Mouse (Mus musculus) midbrain, embryonic 11.5 days (tissue): Measurements from ENCODE around the gene Klhl13. TPM values are rescaled to one million over a fixed set of nuclear protein-coding genes. Genes with fewer than 3 reads are reported as not detected.

Experiments used
- ATAC-seq: fragments of 200-750 bp; cut with Nextera tagmentation; 2 replicates; pipeline ENCODE4 v1.8.0; 2017; ENCODE audit warnings: moderate TSS enrichment, moderate library complexity; ENCODE audit not compliant: low FRiP score
- DNase-seq: peaks from one replicate; pipeline ENCODE4 v3.0.0; 2015; ENCODE audit warnings: low spot score; ENCODE audit errors: missing footprints
- H3K27ac ChIP-seq: fragments of 300-500 bp; sonication (generic); 2 replicates; pipeline ENCODE4 v1.5.1; 2014; ENCODE audit warnings: low read depth, low read length
- H3K27me3 ChIP-seq: fragments of 300-500 bp; sonication (generic); 2 replicates; pipeline ENCODE4 v1.6.1; 2014; ENCODE audit warnings: mild to moderate bottlenecking, low read length, moderate library complexity, mixed read lengths; ENCODE audit not compliant: control insufficient read depth, insufficient read depth
- H3K36me3 ChIP-seq: fragments of 300-500 bp; sonication (generic); 2 replicates; pipeline ENCODE4 v1.6.1; 2014; ENCODE audit warnings: mild to moderate bottlenecking, low read length, moderate library complexity, mixed read lengths; ENCODE audit not compliant: control insufficient read depth, insufficient read depth
- H3K4me1 ChIP-seq: fragments of 300-500 bp; sonication (generic); 2 replicates; pipeline ENCODE4 v1.6.1; 2014; ENCODE audit warnings: low read length; ENCODE audit not compliant: control insufficient read depth, insufficient read depth
- H3K4me2 ChIP-seq: fragments of 300-500 bp; sonication (generic); 2 replicates; pipeline ENCODE4 v1.6.1; 2014; ENCODE audit warnings: mild to moderate bottlenecking, moderate library complexity
- H3K4me3 ChIP-seq: fragments of 300-500 bp; sonication (generic); 2 replicates; pipeline ENCODE4 v1.5.1; 2014; ENCODE audit warnings: low read depth, low read length
- H3K9ac ChIP-seq: fragments of 300-500 bp; sonication (generic); 2 replicates; pipeline ENCODE4 v1.6.1; 2014; ENCODE audit warnings: low read length
- H3K9me3 ChIP-seq: fragments of 300-500 bp; sonication (generic); 2 replicates; pipeline ENCODE4 v1.6.1; 2016; ENCODE audit warnings: low read length; ENCODE audit not compliant: control insufficient read depth
- WGBS: fragments of 180-500 bp; shearing (Covaris S2); extraction: QIAGEN DNeasy Blood & Tissue Kit; methylation state at CpG from one replicate; pipeline ENCODE4 v1.1.7; 2014; 5-methylcytosine and 5-hydroxymethylcytosine counted together
- polyA plus RNA-seq: library from polyadenylated mRNA; unstranded; fragments of >200 nt; fragmentation: Nextera tagmentation; extraction: Ambion mirVana; gene quantifications from 2 replicates; pipeline ENCODE4 v1.2.1, GENCODE M21; 2014

The Klhl13 gene
- 98.9 and 111 TPM in 2 replicates for polyA plus RNA-seq

DNA sequence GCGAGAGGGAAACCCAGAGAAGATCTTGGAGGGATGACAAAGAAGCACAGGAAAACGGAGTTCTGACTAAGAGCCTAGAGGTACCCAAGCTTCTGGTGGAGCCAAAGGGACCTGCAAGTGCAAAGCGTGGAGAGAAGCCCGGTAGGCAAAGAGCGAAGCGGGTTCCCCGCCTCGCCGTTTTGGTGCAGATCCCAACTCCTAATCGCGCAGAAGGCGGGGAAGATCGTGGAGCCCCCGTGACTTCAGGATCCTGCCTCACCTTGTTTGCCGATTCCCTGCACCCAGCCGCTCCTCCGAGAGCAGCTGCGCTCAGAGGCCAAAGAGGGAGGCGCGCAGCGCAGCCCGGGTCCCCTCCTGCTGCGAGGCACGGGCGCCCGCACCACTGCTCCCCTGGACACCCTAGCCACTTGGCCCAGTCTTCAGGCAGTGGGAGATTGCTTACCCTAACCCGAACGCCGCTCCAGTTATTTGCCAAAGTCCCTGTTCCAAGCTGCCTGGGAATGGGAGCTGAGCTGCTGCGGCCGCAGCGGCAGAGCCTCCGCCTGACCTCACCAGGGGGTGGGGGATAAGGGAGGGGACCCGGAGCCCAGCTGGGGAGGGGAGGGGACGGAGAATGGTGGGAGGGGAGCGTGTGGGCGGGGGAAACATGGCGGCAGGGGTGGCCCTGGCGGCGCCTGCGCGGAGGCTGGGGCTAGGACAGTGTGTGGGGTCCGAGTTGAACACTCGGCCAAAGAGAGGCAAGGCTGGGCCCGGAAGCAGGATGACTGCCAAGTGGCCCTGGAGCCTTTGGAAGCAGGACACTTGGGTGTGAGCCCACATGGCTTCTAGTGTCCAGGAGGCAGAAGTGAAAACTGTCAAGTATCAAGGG lies at the start of gene Klhl13:
Klhl13 (minus strand) TSS at position 569 of the 868 bp plus-strand sequence.
- peak within 1 kb of the TSS; percentile 71 for H3K9ac ChIP-seq
- no peaks in the 10 kb centered on the region for H3K27me3 ChIP-seq
- H3K4me3 ChIP-seq, result peak within 1 kb of the TSS; percentile 48
- no peak within 1 kb of the TSS for H3K27ac ChIP-seq
- DNase-seq, result peak; percentile 93
- peak; percentile 96 for ATAC-seq
- H3K9me3 ChIP-seq, result no peaks in the 10 kb centered on the region
- H3K36me3 ChIP-seq, result no peaks in the 10 kb centered on the region
- 9% methylated on average over 42 of the region's 45 CpGs for WGBS
- no peaks in the 10 kb centered on the region for H3K4me1 ChIP-seq
- H3K4me2 ChIP-seq, result peak within 1 kb of the TSS; percentile 43

- Histone ChIP-seq H3K36me3 (no peaks in the 10 kb centered on the region), H3K4me3 (no peak overlapping the region), H3K27me3 (no peaks in the 10 kb centered on the region), H3K9me3 (no peaks in the 10 kb centered on the region), H3K27ac (no peak overlapping the region), H3K4me1 (no peaks in the 10 kb centered on the region), H3K9ac (no peak overlapping the region), H3K4me2 (no peak overlapping the region)
- ATAC-seq (no peak), DNase-seq (no peak)
- WGBS, result 48% methylated on average over 4 of the region's 4 CpGs
Measured at GRCm38 (mm10) chrX:23409296-23410149, 44.6 kb upstream of the Klhl13 start.

GRCm38 (mm10) chrX:23388716-23389115 lies 23.8 kb upstream of the Klhl13 start:
- 73% methylated on average over 4 of the region's 4 CpGs for WGBS
- no peak for DNase-seq

DNA sequence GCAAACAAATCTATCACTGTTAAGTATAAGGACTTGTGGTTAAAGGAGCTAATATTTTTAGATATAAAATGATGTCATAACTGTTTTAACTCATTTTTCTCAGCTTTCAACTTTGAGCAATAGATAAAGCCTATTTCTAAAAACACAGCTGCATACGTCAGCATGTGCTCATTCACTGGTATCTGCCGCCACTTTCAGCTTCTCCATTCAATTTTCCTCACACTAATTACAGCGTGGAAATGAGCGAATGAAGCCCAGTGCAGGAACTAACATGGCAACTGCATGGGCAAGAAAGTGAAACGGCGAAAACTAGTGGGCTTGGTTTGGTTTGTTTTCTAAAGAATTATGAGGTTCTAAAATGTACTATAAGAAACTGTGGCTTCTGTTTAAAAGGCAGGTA lies 1.4 kb downstream of the Klhl13 start:
- H3K9me3 ChIP-seq, result no peaks in the 10 kb centered on the region
- DNase-seq (no peak), ATAC-seq (no peak)
- no peak overlapping the region for H3K27ac ChIP-seq
- H3K4me3 ChIP-seq, result no peak overlapping the region
- H3K36me3 ChIP-seq, result no peaks in the 10 kb centered on the region
- peak overlapping the region; percentile 43 for H3K4me2 ChIP-seq
- 64% methylated on average over 6 of the region's 6 CpGs for WGBS
- no peaks in the 10 kb centered on the region for H3K4me1 ChIP-seq
- no peak overlapping the region for H3K9ac ChIP-seq
- no peaks in the 10 kb centered on the region for H3K27me3 ChIP-seq

More at GRCm38 (mm10) chrX:23388716-23389115, 23.8 kb upstream of the Klhl13 start:
- H3K4me2 ChIP-seq, result no peak overlapping the region
- no peak overlapping the region for H3K9ac ChIP-seq
- no peak overlapping the region for H3K27ac ChIP-seq
- H3K4me1 ChIP-seq, result no peaks in the 10 kb centered on the region
- no peaks in the 10 kb centered on the region for H3K27me3 ChIP-seq
- no peaks in the 10 kb centered on the region for H3K9me3 ChIP-seq
- H3K4me3 ChIP-seq, result no peak overlapping the region
- no peaks in the 10 kb centered on the region for H3K36me3 ChIP-seq
- ATAC-seq, result no peak

GRCm38 (mm10) chrX:23360446-23360845 lies 4.4 kb downstream of the Klhl13 start:
- DNase-seq (no peak), ATAC-seq (no peak)
- Histone ChIP-seq H3K4me1 (no peaks in the 10 kb centered on the region), H3K4me2 (no peak overlapping the region), H3K9me3 (no peaks in the 10 kb centered on the region), H3K36me3 (no peaks in the 10 kb centered on the region), H3K27me3 (no peaks in the 10 kb centered on the region), H3K4me3 (no peak overlapping the region), H3K9ac (no peak overlapping the region), H3K27ac (no peak overlapping the region)
- WGBS, result 91% methylated on average over 3 of the region's 3 CpGs

GRCm38 (mm10) chrX:23350083-23350482 lies 14.8 kb downstream of the Klhl13 start:
- no peaks in the 10 kb centered on the region for H3K9me3 ChIP-seq
- no peaks in the 10 kb centered on the region for H3K27me3 ChIP-seq
- H3K4me1 ChIP-seq, result no peaks in the 10 kb centered on the region
- no peak overlapping the region for H3K4me2 ChIP-seq
- no peak overlapping the region for H3K9ac ChIP-seq
- no peak overlapping the region for H3K4me3 ChIP-seq
- DNase-seq (no peak), ATAC-seq (no peak)
- no peaks in the 10 kb centered on the region for H3K36me3 ChIP-seq
- 76% methylated on average over 1 of the region's 1 CpGs for WGBS
- H3K27ac ChIP-seq, result no peak overlapping the region

- no peaks in the 10 kb centered on the region for H3K36me3 ChIP-seq
- no peak for ATAC-seq
- no peak overlapping the region for H3K9ac ChIP-seq
- no peaks in the 10 kb centered on the region for H3K27me3 ChIP-seq
- H3K4me1 ChIP-seq, result no peaks in the 10 kb centered on the region
- DNase-seq, result no peak
- H3K27ac ChIP-seq, result no peak overlapping the region
- H3K9me3 ChIP-seq, result no peaks in the 10 kb centered on the region
- no peak overlapping the region for H3K4me3 ChIP-seq
- 55% methylated on average over 1 of the region's 1 CpGs for WGBS
- no peak overlapping the region for H3K4me2 ChIP-seq
Measured at GRCm38 (mm10) chrX:23328116-23328515, 36.8 kb downstream of the Klhl13 start.

DNA sequence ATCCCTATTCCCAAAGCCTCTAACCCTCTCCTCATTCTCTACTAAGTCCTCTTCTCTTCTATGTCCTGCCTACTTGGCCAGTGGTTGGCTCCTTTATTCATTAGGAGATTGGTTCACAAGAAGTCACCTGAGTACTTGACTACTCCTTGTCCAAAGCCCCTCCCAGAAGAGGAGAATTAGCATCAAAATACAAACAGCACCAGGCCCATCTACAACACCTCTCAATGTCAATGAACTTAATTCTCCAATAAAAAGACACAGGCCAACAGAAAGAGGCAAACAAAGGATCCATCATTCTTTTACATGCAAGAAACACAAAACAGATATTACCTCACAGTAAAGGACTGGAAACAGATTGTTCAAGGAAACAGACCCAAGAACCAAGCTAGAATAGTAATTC lies 46.0 kb downstream of the Klhl13 start:
- Histone ChIP-seq H3K9me3 (no peaks in the 10 kb centered on the region), H3K9ac (no peak overlapping the region)
- DNase-seq, result no peak

More for the DNA sequence above, 46.0 kb downstream of the Klhl13 start:
- Histone ChIP-seq H3K27me3 (no peaks in the 10 kb centered on the region), H3K36me3 (no peaks in the 10 kb centered on the region), H3K4me1 (no peaks in the 10 kb centered on the region), H3K27ac (no peak overlapping the region), H3K4me2 (no peak overlapping the region), H3K4me3 (no peak overlapping the region)
- ATAC-seq, result no peak
